Mouse (Mus musculus): Measurements from ENCODE around the gene Lhcgr. TPM values are rescaled to one million over a fixed set of nuclear protein-coding genes. Genes with fewer than 3 reads are reported as not detected.
"Not testable (repeated sequence)": the region's sequence is repeated elsewhere in the genome, so short reads cannot be mapped to it uniquely, and the experiment has no call there.

Lhcgr gene
- total RNA-seq (2021) = not detected
- long read RNA-seq, experiment 1 = 0 reads
- long read RNA-seq, experiment 2 = 0 reads

- Histone ChIP-seq H3K27ac (no peak within 1 kb of the TSS), H3K4me3 (peak within 1 kb of the TSS; percentile 28)
- intact Hi-C loops (cut with DNase I) = no loop called here
- TF ChIP-seq CTCF (IDR thresholded peaks at IDR 0.05) = no peak
- DNase-seq = peak; percentile 19
Observed at GRCm38 (mm10) chr17:88791440-88792152, at the start of gene Lhcgr. TSS of gene Lhcgr (minus strand) at chr17:88791990.

GRCm38 (mm10) chr17:88817601-88818000, 25.8 kb upstream of the Lhcgr start:
- no peak overlapping the region for H3K27ac ChIP-seq
- no peak for TF ChIP-seq CTCF (IDR thresholded peaks at IDR 0.05)
- DNase-seq = no peak
- H3K4me3 ChIP-seq = no peak overlapping the region
- intact Hi-C loops (cut with DNase I) = no loop called here

GRCm38 (mm10) chr17:88812943-88813342, 21.2 kb upstream of the Lhcgr start:
- H3K4me3 ChIP-seq; intact Hi-C loops (cut with DNase I); H3K27ac ChIP-seq; DNase-seq: not testable (repeated sequence)

DNA sequence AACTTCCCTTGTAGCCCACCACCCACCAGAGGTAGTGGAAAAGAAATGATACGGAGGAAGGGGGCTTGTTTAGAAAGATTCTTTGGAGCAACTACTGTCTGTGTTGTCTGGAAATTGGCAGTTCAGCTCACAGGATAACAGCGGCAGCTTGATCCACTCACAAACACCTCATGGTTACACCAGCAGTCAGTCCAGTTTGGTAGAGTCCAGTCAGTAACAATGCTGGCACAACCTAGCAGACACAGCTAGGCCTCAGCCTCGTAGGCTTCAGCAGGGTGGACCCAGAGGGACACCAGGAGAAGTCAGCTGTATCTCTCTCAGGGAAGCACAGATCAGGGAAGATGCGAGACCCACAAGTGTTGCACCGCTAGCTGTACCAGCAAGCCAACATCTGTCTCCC, 19.0 kb upstream of the Lhcgr start:
- H3K27ac ChIP-seq = no peak overlapping the region
- no peak overlapping the region for H3K4me3 ChIP-seq
- TF ChIP-seq CTCF (IDR thresholded peaks at IDR 0.05) = no peak
- intact Hi-C loops (cut with DNase I) = no loop called here
- DNase-seq = no peak

- Histone ChIP-seq H3K4me3 (no peak overlapping the region), H3K27ac (no peak overlapping the region)
- DNase-seq = no peak
- intact Hi-C loops (cut with DNase I) = no loop called here
- TF ChIP-seq CTCF (IDR thresholded peaks at IDR 0.05) = no peak
Observed at GRCm38 (mm10) chr17:88806421-88806820, 14.6 kb upstream of the Lhcgr start.

GRCm38 (mm10) chr17:88803441-88803840, 11.7 kb upstream of the Lhcgr start:
- intact Hi-C loops (cut with DNase I) = no loop called here
- H3K27ac ChIP-seq = no peak overlapping the region
- no peak for TF ChIP-seq CTCF (IDR thresholded peaks at IDR 0.05)

DNA sequence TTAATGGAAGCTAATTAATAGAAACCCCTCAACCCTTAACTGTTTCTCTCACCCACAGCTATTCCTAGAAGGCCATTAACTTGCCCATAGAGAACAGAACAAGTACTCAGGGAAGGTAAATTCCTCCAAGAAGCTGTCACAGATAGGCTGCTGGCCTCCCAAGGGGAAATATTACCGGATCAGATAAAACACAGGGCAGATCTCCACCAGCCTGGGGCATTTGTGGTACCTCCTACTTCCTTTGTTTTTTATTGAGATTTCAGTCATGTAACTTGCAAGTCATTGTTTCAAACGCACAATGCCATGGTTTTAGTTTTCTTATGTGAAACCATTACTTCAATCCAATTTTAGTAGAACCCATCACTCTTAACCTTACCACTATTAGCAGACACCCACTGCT, 1.1 kb downstream of the Lhcgr start:
- H3K27ac ChIP-seq = no peak overlapping the region
- no peak overlapping the region for H3K4me3 ChIP-seq
- TF ChIP-seq CTCF (IDR thresholded peaks at IDR 0.05) = no peak
- intact Hi-C loops (cut with DNase I) = no loop called here
- DNase-seq = no peak

More at GRCm38 (mm10) chr17:88803441-88803840, 11.7 kb upstream of the Lhcgr start:
- no peak for DNase-seq
- H3K4me3 ChIP-seq = no peak overlapping the region

- Histone ChIP-seq H3K4me3 (no peak overlapping the region), H3K27ac (no peak overlapping the region)
- TF ChIP-seq CTCF (IDR thresholded peaks at IDR 0.05) = no peak
- no peak for DNase-seq
- intact Hi-C loops (cut with DNase I) = no loop called here
Observed at GRCm38 (mm10) chr17:88788392-88788791, 3.4 kb downstream of the Lhcgr start.

DNA sequence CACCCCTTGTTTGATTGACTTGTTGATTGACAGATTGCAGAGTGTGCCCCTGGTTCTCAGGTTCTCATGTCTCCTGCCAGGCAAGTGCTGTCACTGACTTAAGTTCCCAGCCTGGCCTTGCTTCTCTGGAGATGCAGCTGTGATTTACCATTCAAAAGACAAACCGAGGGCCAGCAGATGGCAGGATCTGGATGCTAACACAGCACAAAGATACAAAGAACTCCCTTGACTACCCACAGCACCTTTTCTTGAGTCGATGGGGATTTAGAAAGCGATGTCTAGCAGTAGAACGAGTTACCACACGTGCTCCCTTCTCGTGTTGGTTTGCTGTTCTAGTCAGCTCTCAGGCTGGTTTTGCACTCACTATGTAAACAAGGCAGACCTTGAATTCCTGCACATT, 4.9 kb downstream of the Lhcgr start:
- intact Hi-C loops (cut with DNase I) = no loop called here
- no peak overlapping the region for H3K27ac ChIP-seq
- DNase-seq = no peak
- no peak overlapping the region for H3K4me3 ChIP-seq
- no peak for TF ChIP-seq CTCF (IDR thresholded peaks at IDR 0.05)

- DNase-seq = no peak
- no peak for TF ChIP-seq CTCF (IDR thresholded peaks at IDR 0.05)
- intact Hi-C loops (cut with DNase I) = no loop called here
- no peak overlapping the region for H3K27ac ChIP-seq
- no peak overlapping the region for H3K4me3 ChIP-seq
Observed at GRCm38 (mm10) chr17:88786385-88786784, 5.4 kb downstream of the Lhcgr start.

- Histone ChIP-seq H3K4me3 (no peak overlapping the region), H3K27ac (no peak overlapping the region)
- TF ChIP-seq CTCF (IDR thresholded peaks at IDR 0.05) = no peak
- no peak for DNase-seq
- intact Hi-C loops (cut with DNase I) = no loop called here
Observed at GRCm38 (mm10) chr17:88779148-88779547, 12.6 kb downstream of the Lhcgr start.

DNA sequence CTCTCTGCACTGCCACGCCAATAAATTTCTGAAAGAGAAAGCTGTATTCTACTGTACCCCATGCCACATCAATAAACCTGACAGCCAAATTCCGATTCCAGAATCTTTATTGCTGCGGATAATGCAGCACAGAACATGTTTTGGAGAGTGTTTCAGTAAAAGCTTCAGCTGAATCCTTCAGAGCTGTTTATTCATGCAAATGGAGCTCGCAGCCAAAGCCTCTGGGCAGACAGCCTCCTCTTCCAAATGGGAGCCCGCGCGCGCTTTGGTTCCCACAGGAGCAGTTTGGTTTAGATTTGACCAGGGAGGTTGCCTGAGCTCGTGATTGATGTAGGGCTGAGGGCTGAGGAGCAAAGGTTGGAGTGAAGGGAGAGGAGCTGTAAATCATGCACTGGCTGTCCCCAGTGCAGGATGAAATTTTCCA, 17.7 kb downstream of the Lhcgr start:
- TF ChIP-seq CTCF (IDR thresholded peaks at IDR 0.05) = no peak
- Histone ChIP-seq H3K27ac (no peak overlapping the region), H3K4me3 (no peak overlapping the region)
- intact Hi-C loops (cut with DNase I) = no loop called here
- DNase-seq = no peak

GRCm38 (mm10) chr17:88770081-88770480, 21.7 kb downstream of the Lhcgr start:
- Histone ChIP-seq H3K4me3 (no peak overlapping the region), H3K27ac (no peak overlapping the region)
- DNase-seq = no peak
- intact Hi-C loops (cut with DNase I) = no loop called here
- TF ChIP-seq CTCF (IDR thresholded peaks at IDR 0.05) = no peak

- Histone ChIP-seq H3K4me3 (no peak overlapping the region), H3K27ac (no peak overlapping the region)
- intact Hi-C loops (cut with DNase I) = no loop called here
- DNase-seq = no peak
- TF ChIP-seq CTCF (IDR thresholded peaks at IDR 0.05) = no peak
Observed at GRCm38 (mm10) chr17:88769283-88769859, 22.4 kb downstream of the Lhcgr start.

Data from gastrocnemius, adult 2 months (tissue).